Mouse (Mus musculus) liver, embryonic 12.5 days (tissue): ENCODE results near the gene Mlec. TPM values are rescaled to one million over a fixed set of nuclear protein-coding genes. Genes with fewer than 3 reads are reported as not detected.
A peak's percentile ranks its signal among the peaks of the same experiment; 100 is the strongest.

Experiments
- ATAC-seq: fragments of 200-750 bp; cut with Nextera tagmentation; 2 replicates; pipeline ENCODE4 v1.8.0; 2017; ENCODE audit warnings: moderate number of reproducible peaks, mild to moderate bottlenecking, moderate library complexity
- H3K27ac ChIP-seq: fragments of 300-500 bp; sonication (generic); 2 replicates; pipeline ENCODE4 v1.5.1; 2016; ENCODE audit warnings: mild to moderate bottlenecking
- H3K27me3 ChIP-seq: fragments of 300-500 bp; sonication (generic); replicated peaks from 2 replicates; pipeline ENCODE4 v1.6.1; 2016; ENCODE audit warnings: mild to moderate bottlenecking, moderate library complexity
- H3K36me3 ChIP-seq: fragments of 300-500 bp; sonication (generic); 2 replicates; pipeline ENCODE4 v1.6.1; 2016; ENCODE audit warnings: mild to moderate bottlenecking, moderate library complexity
- H3K4me1 ChIP-seq: fragments of 300-500 bp; sonication (generic); 2 replicates; pipeline ENCODE4 v1.6.1; 2016
- H3K4me2 ChIP-seq: fragments of 300-500 bp; sonication (generic); 2 replicates; pipeline ENCODE4 v1.6.1; 2016; ENCODE audit warnings: mild to moderate bottlenecking, moderate library complexity
- H3K4me3 ChIP-seq: fragments of 300-500 bp; sonication (generic); 2 replicates; pipeline ENCODE4 v1.5.1; 2016; ENCODE audit warnings: mild to moderate bottlenecking, moderate library complexity
- H3K9ac ChIP-seq: fragments of 300-500 bp; sonication (generic); 2 replicates; pipeline ENCODE4 v1.6.1; 2016; ENCODE audit warnings: mild to moderate bottlenecking, moderate library complexity
- H3K9me3 ChIP-seq: fragments of 300-500 bp; sonication (generic); replicated peaks from 2 replicates; pipeline ENCODE4 v1.6.1; 2016; ENCODE audit warnings: mild to moderate bottlenecking, moderate library complexity
- WGBS: fragments of 180-500 bp; shearing (Covaris S2); methylation state at CpG from one replicate; pipeline ENCODE4 v1.1.7; 2016; ENCODE audit not compliant: insufficient replicate concordance; 5-methylcytosine and 5-hydroxymethylcytosine counted together
- polyA plus RNA-seq: library from polyadenylated mRNA; unstranded; fragments of >200 nt; fragmentation: Nextera tagmentation; extraction: Ambion mirVana; gene quantifications from 2 replicates; pipeline ENCODE4 v1.2.1, GENCODE M21; 2016

Mlec gene
- polyA plus RNA-seq, 1 experiment from 2014 or later, result 46.8 TPM

GRCm38 (mm10) chr5:115132465-115132864 is 25.5 kb downstream of the Mlec start:
- Histone ChIP-seq H3K4me3 (no peak overlapping the region), H3K4me2 (no peak overlapping the region), H3K36me3 (peaks cover 28% of the 10 kb centered on the region), H3K27me3 (peaks cover 17% of the 10 kb centered on the region; the same call in 1 of the 2 replicates), H3K9ac (no peak overlapping the region), H3K9me3 (no peaks in the 10 kb centered on the region), H3K4me1 (peaks cover 18% of the 10 kb centered on the region), H3K27ac (no peak overlapping the region)
- no peak for ATAC-seq
- WGBS, result 84% methylated on average over 8 of the region's 8 CpGs

GRCm38 (mm10) chr5:115129328-115129727 is 28.7 kb downstream of the Mlec start:
- H3K9ac ChIP-seq, result no peak overlapping the region
- H3K4me1 ChIP-seq, result peaks cover 23% of the 10 kb centered on the region
- WGBS, result 83% methylated on average over 6 of the region's 6 CpGs
- no peak overlapping the region for H3K4me2 ChIP-seq
- no peak overlapping the region for H3K27ac ChIP-seq
- H3K4me3 ChIP-seq, result no peak overlapping the region
- peaks cover 44% of the 10 kb centered on the region for H3K36me3 ChIP-seq
- H3K9me3 ChIP-seq, result no peaks in the 10 kb centered on the region
- no peak for ATAC-seq
- no peaks in the 10 kb centered on the region for H3K27me3 ChIP-seq

GRCm38 (mm10) chr5:115127421-115128179 is 30.4 kb downstream of the Mlec start:
- H3K27me3 ChIP-seq, result no peaks in the 10 kb centered on the region
- peaks cover 52% of the 10 kb centered on the region for H3K36me3 ChIP-seq
- peaks cover 6% of the 10 kb centered on the region for H3K4me1 ChIP-seq
- 86% methylated on average over 22 of the region's 22 CpGs for WGBS
- no peak overlapping the region for H3K4me2 ChIP-seq
- H3K9ac ChIP-seq, result no peak overlapping the region
- H3K27ac ChIP-seq, result no peak overlapping the region
- no peak overlapping the region for H3K4me3 ChIP-seq
- no peaks in the 10 kb centered on the region for H3K9me3 ChIP-seq
- no peak for ATAC-seq

- no peak overlapping the region for H3K4me3 ChIP-seq
- H3K27ac ChIP-seq, result no peak overlapping the region
- H3K9ac ChIP-seq, result no peak overlapping the region
- no peaks in the 10 kb centered on the region for H3K27me3 ChIP-seq
- peaks cover 57% of the 10 kb centered on the region for H3K36me3 ChIP-seq
- no peak for ATAC-seq
- no peak overlapping the region for H3K4me2 ChIP-seq
- WGBS, result 84% methylated on average over 21 of the region's 28 CpGs
- peaks cover 12% of the 10 kb centered on the region for H3K4me1 ChIP-seq
- H3K9me3 ChIP-seq, result no peaks in the 10 kb centered on the region
These were observed 31.2 kb downstream of the Mlec start for GRCm38 (mm10) chr5:115126578-115127312.

- H3K4me1 ChIP-seq, result peaks cover 15% of the 10 kb centered on the region
- no peak overlapping the region for H3K27ac ChIP-seq
- no peak overlapping the region for H3K9ac ChIP-seq
- H3K36me3 ChIP-seq, result peaks cover 55% of the 10 kb centered on the region
- peak; percentile 49; the same call in 1 of the 2 replicates for ATAC-seq
- H3K27me3 ChIP-seq, result no peaks in the 10 kb centered on the region
- no peak overlapping the region for H3K4me2 ChIP-seq
- WGBS, result 37% methylated on average over 24 of the region's 24 CpGs
- no peaks in the 10 kb centered on the region for H3K9me3 ChIP-seq
- no peak overlapping the region for H3K4me3 ChIP-seq
These were observed 32.6 kb downstream of the Mlec start for GRCm38 (mm10) chr5:115125211-115125871.

GRCm38 (mm10) chr5:115124690-115125089 is 33.3 kb downstream of the Mlec start:
- Histone ChIP-seq H3K36me3 (peaks cover 49% of the 10 kb centered on the region), H3K4me1 (peaks cover 20% of the 10 kb centered on the region), H3K4me2 (no peak overlapping the region), H3K9ac (no peak overlapping the region), H3K9me3 (no peaks in the 10 kb centered on the region), H3K4me3 (no peak overlapping the region), H3K27me3 (no peaks in the 10 kb centered on the region), H3K27ac (no peak overlapping the region)
- no peak for ATAC-seq
- whole genome bisulfite sequencing, result 83% methylated on average over 6 of the region's 6 CpGs

- H3K4me1 ChIP-seq, result peaks cover 35% of the 10 kb centered on the region
- peaks cover 33% of the 10 kb centered on the region for H3K36me3 ChIP-seq
- H3K27me3 ChIP-seq, result no peaks in the 10 kb centered on the region
- WGBS, result 83% methylated on average over 5 of the region's 5 CpGs
- ATAC-seq, result no peak
- no peaks in the 10 kb centered on the region for H3K9me3 ChIP-seq
- no peak overlapping the region for H3K27ac ChIP-seq
- H3K4me3 ChIP-seq, result no peak overlapping the region
- no peak overlapping the region for H3K4me2 ChIP-seq
- H3K9ac ChIP-seq, result no peak overlapping the region
These were observed 37.0 kb downstream of the Mlec start for GRCm38 (mm10) chr5:115120978-115121377.

GRCm38 (mm10) chr5:115118961-115119570 is 38.9 kb downstream of the Mlec start, which contains the start of gene Acads:
Acads (minus strand) TSS chr5:115119346.
- Histone ChIP-seq H3K27me3 (no peaks in the 10 kb centered on the region), H3K4me3 (peak within 1 kb of the TSS; percentile 76), H3K4me1 (peaks cover 35% of the 10 kb centered on the region), H3K9me3 (no peaks in the 10 kb centered on the region), H3K36me3 (peaks cover 41% of the 10 kb centered on the region), H3K27ac (peak within 1 kb of the TSS; percentile 66), H3K9ac (peak within 1 kb of the TSS; percentile 79), H3K4me2 (peak within 1 kb of the TSS; percentile 90)
- under 1% methylated on average over 38 of the region's 39 CpGs for WGBS
- ATAC-seq, result peak; percentile 91

GRCm38 (mm10) chr5:115117467-115117866 is 40.5 kb downstream of the Mlec start:
- H3K27ac ChIP-seq, result no peak overlapping the region
- WGBS, result 89% methylated on average over 13 of the region's 13 CpGs
- no peak overlapping the region for H3K4me3 ChIP-seq
- H3K4me1 ChIP-seq, result peaks cover 35% of the 10 kb centered on the region
- H3K9ac ChIP-seq, result no peak overlapping the region
- no peaks in the 10 kb centered on the region for H3K27me3 ChIP-seq
- no peak overlapping the region for H3K4me2 ChIP-seq
- no peaks in the 10 kb centered on the region for H3K9me3 ChIP-seq
- ATAC-seq, result no peak
- H3K36me3 ChIP-seq, result peaks cover 42% of the 10 kb centered on the region

- H3K4me3 ChIP-seq, result no peak overlapping the region
- H3K9ac ChIP-seq, result no peak overlapping the region
- no peak overlapping the region for H3K27ac ChIP-seq
- H3K4me1 ChIP-seq, result peaks cover 29% of the 10 kb centered on the region
- H3K27me3 ChIP-seq, result no peaks in the 10 kb centered on the region
- peaks cover 46% of the 10 kb centered on the region for H3K36me3 ChIP-seq
- no peak for ATAC-seq
- no peak overlapping the region for H3K4me2 ChIP-seq
- no peaks in the 10 kb centered on the region for H3K9me3 ChIP-seq
- 71% methylated on average over 3 of the region's 3 CpGs for WGBS
These were observed 41.6 kb downstream of the Mlec start for GRCm38 (mm10) chr5:115116426-115116825.

- H3K4me1 ChIP-seq, result peaks cover 27% of the 10 kb centered on the region
- H3K4me3 ChIP-seq, result no peak overlapping the region
- peaks cover 61% of the 10 kb centered on the region for H3K36me3 ChIP-seq
- no peak for ATAC-seq
- H3K9ac ChIP-seq, result no peak overlapping the region
- H3K27me3 ChIP-seq, result no peaks in the 10 kb centered on the region
- no peak overlapping the region for H3K4me2 ChIP-seq
- no peak overlapping the region for H3K27ac ChIP-seq
- H3K9me3 ChIP-seq, result no peaks in the 10 kb centered on the region
- WGBS, result 91% methylated on average over 8 of the region's 8 CpGs
These were observed 43.5 kb downstream of the Mlec start for GRCm38 (mm10) chr5:115114501-115114900.
